Mouse (Mus musculus) CH12.LX (cell line): Measurements from ENCODE around the gene Rnf5. TPM values are rescaled to one million over a fixed set of nuclear protein-coding genes. Genes with fewer than 3 reads are reported as not detected.

Experiments
- DNase-seq: peaks from one replicate; pipeline ENCODE4 v3.0.0-alpha.2; 2013; ENCODE audit errors: extremely low read depth
- H3K27ac ChIP-seq: 2 replicates; pipeline ENCODE4 v1.5.1; 2012; ENCODE audit warnings: low read depth, mild to moderate bottlenecking, control low read depth, moderate library complexity; ENCODE audit not compliant: insufficient read depth
- H3K27me3 ChIP-seq: replicated peaks from 2 replicates; pipeline ENCODE3; 2012; ENCODE audit warnings: inconsistent platforms
- H3K36me3 ChIP-seq, 2 experiments: replicated peaks in 1 of 2; 2 replicates each; pipeline versions ENCODE3 to v1.6.1; 2012; ENCODE audit warnings: inconsistent platforms in 1 of 2, low read length in 1 of 2, mild to moderate bottlenecking in 1 of 2, mixed read lengths in 1 of 2, moderate library complexity in 1 of 2; ENCODE audit not compliant: control insufficient read depth in 1 of 2, insufficient read depth in 1 of 2
- H3K4me1 ChIP-seq, 2 experiments: 2 replicates each; pipeline ENCODE4 v1.6.1; 2012; ENCODE audit warnings: inconsistent platforms in 1 of 2, moderate library complexity in 1 of 2; ENCODE audit not compliant: insufficient read depth in 2 of 2, control insufficient read depth in 1 of 2
- H3K4me2 ChIP-seq: 2 replicates; pipeline ENCODE4 v1.6.1; 2012; ENCODE audit warnings: low read depth, mild to moderate bottlenecking, control low read depth; ENCODE audit not compliant: poor library complexity, insufficient read depth, severe bottlenecking
- H3K4me3 ChIP-seq, 3 experiments: fragments of 150-350 bp in 1 of 3; sonication (generic) in 1 of 3; replicated peaks in 1 of 3; 2 replicates each; pipeline versions ENCODE3 to v1.5.1; 2011 to 2012; ENCODE audit warnings: low read depth in 2 of 3, low read length in 2 of 3, mild to moderate bottlenecking in 2 of 3, moderate library complexity in 2 of 3, control low read depth in 1 of 3, improper control_type of control experiment in 1 of 3, inconsistent platforms in 1 of 3, mixed read lengths in 1 of 3; ENCODE audit not compliant: poor library complexity in 1 of 3
- H3K79me2 ChIP-seq: replicated peaks from 2 replicates; pipeline ENCODE4 v1.6.1; 2012; ENCODE audit warnings: mild to moderate bottlenecking, moderate library complexity; ENCODE audit not compliant: control insufficient read depth, poor library complexity, insufficient read depth, severe bottlenecking; ENCODE audit errors: extremely low read depth
- H3K9ac ChIP-seq: 2 replicates; pipeline ENCODE4 v1.6.1; 2012; ENCODE audit warnings: low read depth, mild to moderate bottlenecking, control low read depth, moderate library complexity; ENCODE audit not compliant: insufficient read depth
- H3K9me3 ChIP-seq: replicated peaks from 2 replicates; pipeline ENCODE3; 2012; ENCODE audit warnings: low read length, inconsistent platforms, mixed read lengths
- CHD1 ChIP-seq: IDR thresholded peaks from 2 replicates; pipeline ENCODE4 v1.6.1; 2012; ENCODE audit warnings: low read depth, low read length, improper control_type of control experiment, inconsistent platforms
- CTCF ChIP-seq, 2 experiments: IDR thresholded peaks in 1 of 2; conservative IDR thresholded peaks in 1 of 2; 2 replicates each; pipeline ENCODE4 v1.5.1; 2011 to 2012; ENCODE audit warnings: low read depth in 2 of 2, low read length in 2 of 2, improper control_type of control experiment in 1 of 2, inconsistent platforms in 1 of 2, mild to moderate bottlenecking in 1 of 2, moderate library complexity in 1 of 2
- ELF1 ChIP-seq: IDR thresholded peaks from 2 replicates; pipeline ENCODE4 v1.6.1; 2014; ENCODE audit warnings: low read depth, mild to moderate bottlenecking, inconsistent platforms, low read length, improper control_type of control experiment
- EP300 ChIP-seq: IDR thresholded peaks from 2 replicates; pipeline ENCODE4 v1.6.1; 2011; ENCODE audit warnings: low read length, improper control_type of control experiment
- ETS1 ChIP-seq: conservative IDR thresholded peaks from 2 replicates; pipeline ENCODE4 v1.6.1; 2012; ENCODE audit warnings: low read depth, mild to moderate bottlenecking, inconsistent platforms, low read length, improper control_type of control experiment, moderate library complexity
- IRF4 ChIP-seq: IDR thresholded peaks from 2 replicates; pipeline ENCODE4 v1.6.1; 2014; ENCODE audit warnings: low read depth, mild to moderate bottlenecking, inconsistent platforms, low read length, improper control_type of control experiment
- JUN ChIP-seq: IDR thresholded peaks from 2 replicates; pipeline ENCODE4 v1.6.1; 2011; ENCODE audit warnings: low read depth, mild to moderate bottlenecking, low read length, improper control_type of control experiment, moderate library complexity; ENCODE audit not compliant: insufficient read depth
- MAFK ChIP-seq: IDR thresholded peaks from 2 replicates; pipeline ENCODE4 v1.6.1; 2011; ENCODE audit warnings: low read length, improper control_type of control experiment; ENCODE audit not compliant: insufficient replicate concordance
- MYC ChIP-seq: IDR thresholded peaks from 2 replicates; pipeline ENCODE4 v1.6.1; 2011; ENCODE audit warnings: low read depth, mild to moderate bottlenecking, improper control_type of control experiment, low read length
- NELFE ChIP-seq: IDR thresholded peaks from 2 replicates; pipeline ENCODE4 v1.6.1; 2011; ENCODE audit warnings: low read depth, low read length, improper control_type of control experiment
- NRF1 ChIP-seq: IDR thresholded peaks from 2 replicates; pipeline ENCODE4 v1.6.1; 2014; ENCODE audit warnings: low read depth, mild to moderate bottlenecking, inconsistent platforms, low read length, improper control_type of control experiment, moderate library complexity
- POLR2A ChIP-seq: IDR thresholded peaks from 2 replicates; pipeline ENCODE4 v1.6.1; 2011; ENCODE audit warnings: low read depth, mild to moderate bottlenecking, improper control_type of control experiment, low read length
- POLR2AphosphoS2 ChIP-seq: IDR thresholded peaks from 2 replicates; pipeline ENCODE4 v1.6.1; 2011; ENCODE audit warnings: low read depth, low read length, improper control_type of control experiment
- RAD21 ChIP-seq: IDR thresholded peaks from 2 replicates; pipeline ENCODE4 v1.6.1; 2011; ENCODE audit warnings: low read depth, mild to moderate bottlenecking, low read length, improper control_type of control experiment, moderate library complexity
- SIN3A ChIP-seq: IDR thresholded peaks from 2 replicates; pipeline ENCODE4 v1.6.1; 2012; ENCODE audit warnings: low read length, improper control_type of control experiment, inconsistent platforms
- SMC3 ChIP-seq: IDR thresholded peaks from 2 replicates; pipeline ENCODE4 v1.6.1; 2011; ENCODE audit warnings: low read depth, low read length, improper control_type of control experiment
- USF1 ChIP-seq: IDR thresholded peaks from 2 replicates; pipeline ENCODE4 v1.6.1; 2014; ENCODE audit warnings: low read depth, mild to moderate bottlenecking, inconsistent platforms, low read length, improper control_type of control experiment
- USF2 ChIP-seq: conservative IDR thresholded peaks from 2 replicates; pipeline ENCODE4 v1.6.1; 2011; ENCODE audit warnings: low read depth, low read length, improper control_type of control experiment
- ZC3H11A ChIP-seq: IDR thresholded peaks from 2 replicates; pipeline ENCODE4 v1.6.1; 2012; ENCODE audit warnings: low read depth, mild to moderate bottlenecking, inconsistent platforms, low read length, improper control_type of control experiment
- ZKSCAN1 ChIP-seq: IDR thresholded peaks from 2 replicates; pipeline ENCODE4 v1.6.1; 2012; ENCODE audit warnings: low read depth, inconsistent platforms, low read length, improper control_type of control experiment, borderline replicate concordance
- ZNF384 ChIP-seq: IDR thresholded peaks from 2 replicates; pipeline ENCODE4 v1.6.1; 2012; ENCODE audit warnings: low read depth, low read length, improper control_type of control experiment, inconsistent platforms
- dilution Hi-C: fragments of 300-500 bp; cut with MboI; formaldehyde crosslinking; loops from 2 replicates; pipeline ENCODE4 v1.14.3; 2020; ENCODE audit warnings: low sequenced_read_pairs; ENCODE audit not compliant: extremely low pct_unique_long_range_greater_than_20kb, extremely low pct_ligation_motif_present
- in situ Hi-C: fragments of 300-500 bp; cut with MboI; formaldehyde crosslinking; loops from 3 replicates; pipeline ENCODE4 v1.14.3; 2019; ENCODE audit warnings: low sequenced_read_pairs, low pct_ligation_motif_present, low pct_unique_long_range_greater_than_20kb, mixed read lengths
- polyA plus RNA-seq: library from polyadenylated mRNA; unstranded; fragments of >175 nt; gene quantifications from 2 replicates; pipeline ENCODE4 v1.2.1, GENCODE M21; 2012; ENCODE audit warnings: low read depth; ENCODE audit not compliant: insufficient read length
- total RNA-seq, 2 experiments: library from RNA; depleted of rRNA; stranded (reverse); fragments of 300-350 nt in 1 of 2; fragments of >200 nt in 1 of 2; gene quantifications; 2 replicates each; pipeline ENCODE4 v1.2.3; 2012 to 2014

The Rnf5 gene
- total and polyA plus RNA-seq, 3 experiments: 8.4 to 35.1 (median 20.6) TPM

DNA sequence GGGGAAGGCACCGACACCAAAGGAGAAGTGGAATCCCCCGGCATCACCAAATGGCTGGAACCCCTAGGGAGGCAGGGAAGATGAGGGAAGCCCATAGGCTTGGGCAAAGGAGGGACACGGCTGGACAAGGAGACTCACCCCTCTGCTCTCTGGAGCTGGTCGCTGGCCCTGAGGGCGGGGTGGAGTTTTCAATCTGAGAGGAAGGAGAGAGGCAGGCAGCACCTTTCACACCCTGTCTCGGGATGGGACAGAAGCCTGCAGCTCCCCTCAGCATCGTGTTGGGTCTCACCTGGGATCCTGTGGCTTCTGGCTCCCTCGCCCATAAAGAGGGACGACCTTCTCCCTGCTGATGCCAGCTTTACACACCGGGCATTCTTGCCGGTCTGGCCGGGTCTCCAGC lies 1.7 kb downstream of the Rnf5 start:
- Histone ChIP-seq H3K79me2 (peaks cover 10% of the 10 kb centered on the region), H3K27me3 (no peaks in the 10 kb centered on the region), H3K9ac (no peak overlapping the region), H3K36me3 (peaks cover 15 to 33% of the 10 kb centered on the region in 2 experiments), H3K27ac (no peak overlapping the region), H3K9me3 (no peaks in the 10 kb centered on the region), H3K4me2 (no peak overlapping the region), H3K4me1 (peaks cover 5 to 23% of the 10 kb centered on the region in 2 experiments), H3K4me3 (no peak overlapping the region)
- TF ChIP-seq ZC3H11A: no peak
- no peak for TF ChIP-seq SIN3A
- TF ChIP-seq ZKSCAN1: no peak
- TF ChIP-seq CTCF (conservative IDR thresholded peaks at IDR 0.05 in 1 of 2, IDR thresholded peaks at IDR 0.05 in 1 of 2; ENCODE audit: low read depth in 2 of 2, low read length in 2 of 2): no peak
- no peak for TF ChIP-seq MAFK
- DNase-seq: no peak
- in situ Hi-C loops (no loop called here), dilution Hi-C loops (no loop called here)

DNA sequence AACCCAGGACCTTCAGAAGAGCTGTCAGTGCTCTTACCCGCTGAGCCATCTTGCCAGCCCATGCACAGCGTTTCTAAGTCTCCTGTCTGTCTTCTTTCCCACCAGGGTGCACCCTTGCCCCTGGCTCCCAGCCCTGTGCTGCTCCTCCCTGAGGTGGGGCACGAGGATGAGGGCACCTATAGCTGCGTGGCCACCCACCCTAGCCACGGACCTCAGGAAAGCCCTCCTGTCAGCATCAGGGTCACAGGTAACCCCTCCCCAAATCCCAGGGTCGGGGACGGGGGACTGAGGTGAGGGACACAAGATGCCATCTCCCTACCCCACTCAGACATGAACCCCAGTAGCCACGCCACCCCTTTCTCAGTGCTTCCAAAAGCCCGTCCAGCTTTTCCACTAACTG lies 3.6 kb downstream of the Rnf5 start:
- no peak for DNase-seq
- TF ChIP-seq SIN3A (no peak), USF2 (no peak)
- TF ChIP-seq, all 38 proteins: peak for 0
- Histone ChIP-seq H3K4me3 (no peak overlapping the region), H3K9me3 (no peaks in the 10 kb centered on the region), H3K36me3 (peaks cover 23 to 51% of the 10 kb centered on the region in 2 experiments), H3K4me2 (no peak overlapping the region), H3K9ac (no peak overlapping the region), H3K27me3 (no peaks in the 10 kb centered on the region), H3K4me1 (peaks cover 3 to 19% of the 10 kb centered on the region in 2 experiments), H3K27ac (no peak overlapping the region), H3K79me2 (peaks cover 7% of the 10 kb centered on the region)
- in situ Hi-C loops (no loop called here), dilution Hi-C loops (no loop called here)

DNA sequence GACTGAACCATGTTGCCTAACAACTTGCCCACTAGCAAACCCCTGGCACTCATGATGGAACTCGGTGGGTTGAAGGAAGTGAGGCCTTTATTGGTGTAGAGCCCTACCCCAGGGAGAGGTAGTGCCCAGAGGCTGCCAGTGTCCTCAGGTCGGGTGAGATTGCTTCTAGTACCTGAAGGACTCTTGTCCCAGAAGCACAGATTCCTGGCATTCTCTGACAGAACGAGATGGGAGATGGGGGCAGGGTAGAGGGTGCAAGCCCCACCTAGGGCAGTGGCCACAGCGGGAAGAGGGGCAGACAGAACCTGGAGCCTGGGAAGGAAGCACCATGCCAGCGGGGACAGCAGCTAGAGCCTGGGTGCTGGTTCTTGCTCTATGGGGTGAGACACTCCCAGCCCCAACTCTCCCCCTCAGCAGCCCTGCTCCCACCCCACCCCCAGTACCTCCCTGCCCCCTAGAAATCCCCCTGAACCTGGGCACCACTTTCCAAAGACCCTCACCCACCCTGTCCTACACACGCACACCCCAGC lies 5.9 kb downstream of the Rnf5 start, which contains the start of gene Ager:
Gene Ager, plus strand, starts transcription at position 297 of the 530 bp plus-strand sequence.
- Histone ChIP-seq H3K4me3 (no peak within 1 kb of the TSS), H3K9me3 (no peaks in the 10 kb centered on the region), H3K36me3 (peaks cover 31 to 68% of the 10 kb centered on the region in 2 experiments), H3K27ac (no peak within 1 kb of the TSS), H3K9ac (no peak within 1 kb of the TSS), H3K27me3 (no peaks in the 10 kb centered on the region), H3K4me2 (no peak within 1 kb of the TSS), H3K4me1 (peaks cover 8 to 37% of the 10 kb centered on the region in 2 experiments), H3K79me2 (peaks cover 3% of the 10 kb centered on the region)
- dilution Hi-C loops: no loop called here
- no peak for DNase-seq
- in situ Hi-C loops: no loop called here
- TF ChIP-seq SIN3A (no peak), MYC (no peak), SMC3 (no peak), EP300 (no peak), CHD1 (no peak), USF1 (no peak), ZC3H11A (no peak), POLR2A (no peak), POLR2AphosphoS2 (no peak), RAD21 (no peak), JUN (no peak), ETS1 (no peak), NELFE (no peak), IRF4 (no peak), NRF1 (no peak), ELF1 (no peak), ZNF384 (no peak)
